Mouse (Mus musculus): Measurements from ENCODE around the gene Rnf8.
A peak's percentile ranks its signal among the peaks of the same experiment; 100 is the strongest.

The Rnf8 gene

GRCm38 (mm10) chr17:29627285-29627684 is 12.7 kb downstream of the Rnf8 start:
- no peak for DNase-seq (ENCODE audit: low read depth, low spot score)

- DNase-seq (ENCODE audit: low read depth, low spot score) = no peak
These were observed 14.4 kb downstream of the Rnf8 start for GRCm38 (mm10) chr17:29628946-29629345.

GRCm38 (mm10) chr17:29629620-29630019 is 15.0 kb downstream of the Rnf8 start:
- no peak for DNase-seq (ENCODE audit: low read depth, low spot score)

GRCm38 (mm10) chr17:29632312-29632711 is 17.7 kb downstream of the Rnf8 start:
- DNase-seq (ENCODE audit: low read depth, low spot score) = no peak

- DNase-seq (ENCODE audit: low read depth, low spot score) = no peak
These were observed 20.9 kb downstream of the Rnf8 start for GRCm38 (mm10) chr17:29635492-29635891.

- DNase-seq (ENCODE audit: low read depth, low spot score) = no peak
These were observed 21.5 kb downstream of the Rnf8 start for GRCm38 (mm10) chr17:29636118-29636517.

- DNase-seq (ENCODE audit: low read depth, low spot score) = no peak
These were observed 22.8 kb downstream of the Rnf8 start for GRCm38 (mm10) chr17:29637377-29637776.

GRCm38 (mm10) chr17:29637895-29638294 is 23.3 kb downstream of the Rnf8 start:
- DNase-seq (ENCODE audit: low read depth, low spot score) = no peak

GRCm38 (mm10) chr17:29640971-29641370 is 26.4 kb downstream of the Rnf8 start:
- DNase-seq (ENCODE audit: low read depth, low spot score) = no peak

GRCm38 (mm10) chr17:29642219-29642618 is 27.6 kb downstream of the Rnf8 start:
- no peak for DNase-seq (ENCODE audit: low read depth, low spot score)

- DNase-seq (ENCODE audit: low read depth, low spot score) = no peak
These were observed 43.7 kb downstream of the Rnf8 start for GRCm38 (mm10) chr17:29658249-29658648.

GRCm38 (mm10) chr17:29660076-29660761 is 45.6 kb downstream of the Rnf8 start, which contains the start of gene Cmtr1:
Gene Cmtr1, plus strand, starts transcription at chr17:29660595.
- DNase-seq (ENCODE audit: low read depth, low spot score) = peak; percentile 77

- DNase-seq (ENCODE audit: low read depth, low spot score) = no peak
These were observed 46.3 kb downstream of the Rnf8 start for GRCm38 (mm10) chr17:29660762-29661391.

- DNase-seq (ENCODE audit: low read depth, low spot score) = no peak
These were observed 47.6 kb downstream of the Rnf8 start for GRCm38 (mm10) chr17:29662145-29662544.

GRCm38 (mm10) chr17:29668051-29668986 is 53.7 kb downstream of the Rnf8 start:
- no peak for DNase-seq (ENCODE audit: low read depth, low spot score)

GRCm38 (mm10) chr17:29669030-29669429 is 54.4 kb downstream of the Rnf8 start:
- no peak for DNase-seq (ENCODE audit: low read depth, low spot score)

- DNase-seq (ENCODE audit: low read depth, low spot score) = no peak
These were observed 55.3 kb downstream of the Rnf8 start for GRCm38 (mm10) chr17:29669936-29670335.

GRCm38 (mm10) chr17:29671021-29671420 is 56.4 kb downstream of the Rnf8 start:
- no peak for DNase-seq (ENCODE audit: low read depth, low spot score)

GRCm38 (mm10) chr17:29673325-29673724 is 58.7 kb downstream of the Rnf8 start:
- no peak for DNase-seq (ENCODE audit: low read depth, low spot score)

- no peak for DNase-seq (ENCODE audit: low read depth, low spot score)
These were observed 63.9 kb downstream of the Rnf8 start for GRCm38 (mm10) chr17:29678526-29678925.

- DNase-seq (ENCODE audit: low read depth, low spot score) = no peak
These were observed 64.6 kb downstream of the Rnf8 start for GRCm38 (mm10) chr17:29679038-29679767.
